Mouse (Mus musculus) common myeloid progenitor, adult 5-6 weeks (primary cell): Measurements from ENCODE around the gene Mgl2. TPM values are rescaled to one million over a fixed set of nuclear protein-coding genes. Genes with fewer than 3 reads are reported as not detected.
A peak's percentile ranks its signal among the peaks of the same experiment; 100 is the strongest.
"Not testable (repeated sequence)": the region's sequence is repeated elsewhere in the genome, so short reads cannot be mapped to it uniquely, and the experiment has no call there.

ENCODE experiments used
- ATAC-seq: replicated peaks from 2 replicates; pipeline ENCODE4 v1.8.0; 2016; ENCODE audit warnings: low read depth, mild to moderate bottlenecking, moderate TSS enrichment, inconsistent platforms; ENCODE audit not compliant: poor library complexity, severe bottlenecking
- total RNA-seq: library from RNA; stranded (forward); fragments of 200-1000, 187-1606 nt; gene quantifications from 2 replicates; pipeline ENCODE4 v1.2.3, GENCODE M21; 2017

Gene Mgl2
- total RNA-seq: 1.1 and 1.5 TPM in 2 replicates

GRCm38 (mm10) chr11:70129926-70130379 lies at the start of gene Mgl2:
Gene Mgl2 (plus strand): TSS chr11:70130329.
- ATAC-seq: peak; percentile 89

- peak; percentile 55 for ATAC-seq
Measured at GRCm38 (mm10) chr11:70080803-70081590, 49.1 kb upstream of the Mgl2 start.

- ATAC-seq: peak; percentile 66
Measured at GRCm38 (mm10) chr11:70084563-70084962, 45.6 kb upstream of the Mgl2 start.

GRCm38 (mm10) chr11:70091986-70092783 lies 37.9 kb upstream of the Mgl2 start, which contains the start of gene Asgr2:
Gene Asgr2 (plus strand): TSS chr11:70092644.
- peak; percentile 78 for ATAC-seq

GRCm38 (mm10) chr11:70097396-70097795 lies 32.7 kb upstream of the Mgl2 start:
- ATAC-seq: 0 out of 2 replicates have a peak, but pooled peaks have one; percentile 22

GRCm38 (mm10) chr11:70099102-70099501 lies 31.0 kb upstream of the Mgl2 start:
- ATAC-seq: no peak

- ATAC-seq: no peak
Measured at GRCm38 (mm10) chr11:70099809-70100208, 30.3 kb upstream of the Mgl2 start.

- ATAC-seq: no peak
Measured at GRCm38 (mm10) chr11:70103701-70104315, 26.3 kb upstream of the Mgl2 start.

GRCm38 (mm10) chr11:70107085-70107484 lies 23.0 kb upstream of the Mgl2 start:
- no peak for ATAC-seq

GRCm38 (mm10) chr11:70110146-70110545 lies 20.0 kb upstream of the Mgl2 start:
- ATAC-seq: 0 out of 2 replicates have a peak, but pooled peaks have one; percentile 53

GRCm38 (mm10) chr11:70114562-70114961 lies 15.6 kb upstream of the Mgl2 start:
- peak; percentile 58 for ATAC-seq

- ATAC-seq: no peak
Measured at GRCm38 (mm10) chr11:70115901-70116300, 14.2 kb upstream of the Mgl2 start.

GRCm38 (mm10) chr11:70135001-70135400 lies 4.9 kb downstream of the Mgl2 start:
- not testable (repeated sequence) for ATAC-seq

GRCm38 (mm10) chr11:70135925-70136324 lies 5.8 kb downstream of the Mgl2 start:
- 0 out of 2 replicates have a peak, but pooled peaks have one; percentile 22 for ATAC-seq

GRCm38 (mm10) chr11:70139171-70139570 lies 9.0 kb downstream of the Mgl2 start:
- no peak for ATAC-seq

GRCm38 (mm10) chr11:70151072-70151471 lies 20.9 kb downstream of the Mgl2 start:
- ATAC-seq: peak; percentile 66; the same call in 1 of the 2 replicates

GRCm38 (mm10) chr11:70155897-70156296 lies 25.8 kb downstream of the Mgl2 start, which contains the start of gene Clec10a:
Gene Clec10a (plus strand): TSS chr11:70156197.
- not testable (repeated sequence) for ATAC-seq

GRCm38 (mm10) chr11:70162336-70162735 lies 32.2 kb downstream of the Mgl2 start:
- ATAC-seq: no peak

- ATAC-seq: peak; percentile 92
Measured at GRCm38 (mm10) chr11:70165972-70166921, 36.1 kb downstream of the Mgl2 start.
